ENCODE assay signal across 8 mouse cellular contexts in genomic region chr7:130668729-130669281, GRCm38 (mm10).
DNase-seq lines count a peak whose midpoint lies in the region; ATAC-seq and TF ChIP-seq lines count a peak whose summit lies in the region.

No protein-coding gene starts in this region.

- ATAC-seq in heart, embryonic 12.5 days (ENCODE audit: insufficient number of reproducible peaks, low FRiP score) = 0 out of 2 replicates have a peak, but pooled peaks have one; percentile 0
- ATAC-seq in forebrain, embryonic 15.5 days (replicated peaks) = no peak
- peak; percentile 66 for ATAC-seq in kidney, embryonic 16.5 days (ENCODE audit: low FRiP score, low TSS enrichment)
- ATAC-seq in midbrain, postnatal 0 days (ENCODE audit: low FRiP score) = 0 out of 2 replicates have a peak, but pooled peaks have one; percentile 52
- no peak for ATAC-seq in erythroblast, adult 5-6 weeks (replicated peaks; ENCODE audit: low FRiP score, poor library complexity, severe bottlenecking)

- no peak overlapping the region for H3K4me3 ChIP-seq in heart, embryonic 12.5 days
- no peak overlapping the region for H3K4me3 ChIP-seq in forebrain, embryonic 15.5 days
- no peak overlapping the region for H3K4me3 ChIP-seq in kidney, embryonic 16.5 days (ENCODE audit: low read length)
- no peak overlapping the region for H3K4me3 ChIP-seq in midbrain, postnatal 0 days (ENCODE audit: low read depth, low read length)

- H3K4me1 ChIP-seq in heart, embryonic 12.5 days (replicated peaks) = peaks cover 71% of the 10 kb centered on the region
- peaks cover 23% of the 10 kb centered on the region for H3K4me1 ChIP-seq in forebrain, embryonic 15.5 days
- peaks cover 32% of the 10 kb centered on the region for H3K4me1 ChIP-seq in kidney, embryonic 16.5 days (ENCODE audit: insufficient read depth, low read length)
- H3K4me1 ChIP-seq in midbrain, postnatal 0 days (ENCODE audit: insufficient read depth, low read length) = peaks cover 4% of the 10 kb centered on the region; the same call in 1 of the 2 replicates

- H3K9me3 ChIP-seq in heart, embryonic 12.5 days (replicated peaks) = peaks cover 15% of the 10 kb centered on the region
- H3K9me3 ChIP-seq in forebrain, embryonic 15.5 days = no peaks in the 10 kb centered on the region
- H3K9me3 ChIP-seq in kidney, embryonic 16.5 days (ENCODE audit: low read length) = peaks cover 5% of the 10 kb centered on the region
- no peaks in the 10 kb centered on the region for H3K9me3 ChIP-seq in midbrain, postnatal 0 days (ENCODE audit: low read length)

- peak overlapping the region; percentile 37 for H3K4me2 ChIP-seq in heart, embryonic 12.5 days
- H3K4me2 ChIP-seq in forebrain, embryonic 15.5 days (replicated peaks) = no peak overlapping the region
- H3K4me2 ChIP-seq in kidney, embryonic 16.5 days (replicated peaks; ENCODE audit: low read depth, low read length) = no peak overlapping the region
- no peak overlapping the region for H3K4me2 ChIP-seq in midbrain, postnatal 0 days (ENCODE audit: low read depth, low read length, poor library complexity, severe bottlenecking)

- peak overlapping the region; percentile 60 for H3K9ac ChIP-seq in heart, embryonic 12.5 days
- H3K9ac ChIP-seq in forebrain, embryonic 15.5 days (replicated peaks) = no peak overlapping the region
- H3K9ac ChIP-seq in kidney, embryonic 16.5 days (replicated peaks; ENCODE audit: low read length) = no peak overlapping the region
- H3K9ac ChIP-seq in midbrain, postnatal 0 days (replicated peaks; ENCODE audit: low read length, poor library complexity, severe bottlenecking) = no peak overlapping the region

- no peak for TF ChIP-seq CTCF in midbrain, postnatal 0 days (IDR thresholded peaks at IDR 0.05)

- H3K27ac ChIP-seq in heart, embryonic 12.5 days (ENCODE audit: poor library complexity, severe bottlenecking) = peak overlapping the region; percentile 99
- H3K27ac ChIP-seq in forebrain, embryonic 15.5 days (replicated peaks) = peak overlapping the region; percentile 84
- peak overlapping the region; percentile 48 for H3K27ac ChIP-seq in kidney, embryonic 16.5 days (ENCODE audit: low read length)
- peak overlapping the region; percentile 40 for H3K27ac ChIP-seq in midbrain, postnatal 0 days (ENCODE audit: low read depth, low read length)

- WGBS in heart, embryonic 12.5 days = 15% methylated on average over 7 of the region's 7 CpGs
- WGBS in forebrain, embryonic 15.5 days = 57% methylated on average over 7 of the region's 7 CpGs
- 37% methylated on average over 7 of the region's 7 CpGs for WGBS in kidney, embryonic 16.5 days
- 52% methylated on average over 7 of the region's 7 CpGs for WGBS in midbrain, postnatal 0 days

- no peak for DNase-seq in heart, adult 11 months
- peak; percentile 66 for DNase-seq in midbrain, postnatal 0 days (ENCODE audit: low spot score)
- DNase-seq in T-cell, adult 2 months (ENCODE audit: low spot score) = no peak
- no peak for DNase-seq in cerebellum, postnatal 25 days

- no peaks in the 10 kb centered on the region for H3K27me3 ChIP-seq in heart, embryonic 12.5 days (replicated peaks)
- no peaks in the 10 kb centered on the region for H3K27me3 ChIP-seq in forebrain, embryonic 15.5 days
- H3K27me3 ChIP-seq in kidney, embryonic 16.5 days (ENCODE audit: insufficient read depth, low read length) = no peaks in the 10 kb centered on the region
- H3K27me3 ChIP-seq in midbrain, postnatal 0 days (ENCODE audit: insufficient read depth, low read length) = no peaks in the 10 kb centered on the region

- peaks cover 22% of the 10 kb centered on the region for H3K36me3 ChIP-seq in heart, embryonic 12.5 days
- H3K36me3 ChIP-seq in forebrain, embryonic 15.5 days = no peaks in the 10 kb centered on the region
- peaks cover 17% of the 10 kb centered on the region for H3K36me3 ChIP-seq in kidney, embryonic 16.5 days (ENCODE audit: insufficient read depth, low read length)
- no peaks in the 10 kb centered on the region for H3K36me3 ChIP-seq in midbrain, postnatal 0 days (ENCODE audit: insufficient read depth, low read length)

Comparison
In these comparisons a context has a peak if more than half of its experiments do, and no peak if none do; other contexts are left out.
1. ATAC-seq: peak in heart, embryonic 12.5 days (single experiment), kidney, embryonic 16.5 days (single experiment) and midbrain, postnatal 0 days (single experiment); none in forebrain, embryonic 15.5 days (single experiment) and erythroblast, adult 5-6 weeks (single experiment).
2. H3K27ac ChIP-seq: peak in every context shown above with its lines; median percentile 99 in heart, embryonic 12.5 days; 84 in forebrain, embryonic 15.5 days; 48 in kidney, embryonic 16.5 days; 40 in midbrain, postnatal 0 days.